Mouse (Mus musculus) testis, adult 2 months (tissue): ENCODE measurements around the gene Foxn3.

Experiments used
- CTCF ChIP-seq: fragments of 200-500 bp; IDR thresholded peaks from 2 replicates; pipeline ENCODE4 v1.5.1; 2012; ENCODE audit warnings: low read depth, mild to moderate bottlenecking, inconsistent platforms, low read length, moderate library complexity; ENCODE audit not compliant: control insufficient read depth, insufficient read depth, insufficient replicate concordance
- POLR2A ChIP-seq: fragments of 200-500 bp; IDR thresholded peaks from 2 replicates; pipeline ENCODE4 v1.6.1; 2012; ENCODE audit warnings: low read depth, mild to moderate bottlenecking, inconsistent platforms, low read length, moderate library complexity; ENCODE audit not compliant: control insufficient read depth

DNA sequence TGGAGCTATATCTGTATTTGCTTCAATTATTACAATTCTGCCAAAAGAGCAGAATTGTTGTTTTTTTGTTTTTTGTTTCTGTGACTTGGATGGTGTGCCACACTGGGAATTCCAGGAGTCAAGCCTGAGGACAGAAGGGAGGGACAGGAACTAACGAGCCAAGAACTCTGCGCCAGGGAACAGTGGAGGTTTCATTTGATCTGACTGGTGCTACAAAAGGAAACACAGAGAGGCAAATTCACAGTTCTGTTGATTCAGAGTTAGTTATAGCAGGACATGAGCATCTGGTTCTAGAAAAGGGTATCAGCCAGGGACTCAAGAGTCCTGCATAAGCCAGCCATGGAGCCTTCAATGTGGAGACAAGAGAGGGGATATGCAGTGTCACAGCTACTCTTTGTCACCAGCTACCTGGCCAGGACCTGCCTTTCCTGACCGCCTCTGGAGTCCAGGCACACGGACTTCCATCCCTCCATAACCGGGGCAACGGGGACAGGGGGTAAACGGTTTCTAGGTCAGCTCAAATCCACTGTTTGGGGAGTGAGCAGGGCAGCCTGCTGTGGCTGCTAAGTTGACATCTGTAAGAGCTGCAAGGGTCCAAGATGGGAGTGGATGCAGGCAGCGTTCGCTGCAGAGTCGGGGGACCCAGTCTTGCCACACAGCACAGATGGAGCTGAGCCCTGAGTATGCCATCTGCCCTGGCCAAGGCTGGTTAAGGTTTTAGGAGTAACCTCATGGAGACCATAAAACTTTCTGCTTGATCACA is 316.2 kb downstream of the Foxn3 start:
- TF ChIP-seq POLR2A = no peak
- no peak for TF ChIP-seq CTCF
